Mouse (Mus musculus): ENCODE measurements around the gene Mmp8. TPM values are rescaled to one million over a fixed set of nuclear protein-coding genes. Genes with fewer than 3 reads are reported as not detected.

Gene Mmp8
- polyA plus RNA-seq, 1 experiment from 2014 or later: 0.77 TPM

DNA sequence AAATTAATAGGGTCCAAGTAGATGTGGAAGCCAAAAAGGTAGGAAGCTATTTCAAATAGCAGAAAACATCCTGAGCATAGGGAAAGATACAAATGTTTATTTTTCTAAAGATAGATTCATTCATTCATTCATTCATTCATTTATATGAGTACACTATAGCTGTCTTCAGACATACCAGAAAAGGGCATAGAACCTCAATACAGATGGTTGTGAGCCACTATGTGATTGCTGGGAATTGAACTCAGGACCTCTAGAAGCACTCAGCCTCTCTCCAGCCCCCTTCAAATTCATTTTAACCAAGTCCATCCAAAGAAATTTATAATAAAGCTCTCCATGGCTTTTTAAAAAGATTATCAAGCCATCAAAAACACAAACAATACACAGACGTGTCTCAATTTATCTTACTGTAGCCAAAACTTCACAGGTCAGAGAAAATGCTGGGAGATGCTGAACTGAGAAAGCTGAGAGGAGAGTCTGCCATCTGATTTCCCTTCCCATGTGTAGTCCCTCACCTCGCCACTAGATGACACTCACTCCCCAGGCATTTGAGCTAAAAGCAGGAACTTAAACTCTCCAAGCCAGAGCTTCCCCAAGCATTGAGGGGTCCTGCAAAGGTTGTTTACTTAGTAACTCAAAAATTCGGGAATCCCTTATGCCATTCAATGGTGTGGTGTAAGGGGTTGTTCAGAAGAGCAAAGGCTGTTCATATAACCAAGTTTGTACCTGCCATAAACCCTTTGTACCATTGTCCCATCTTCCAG is 44.9 kb downstream of the Mmp8 start:
- H3K9me3 ChIP-seq (replicated peaks): no peaks in the 10 kb centered on the region
- WGBS: 3% methylated on average over 3 of the region's 3 CpGs
- no peak overlapping the region for H3K4me2 ChIP-seq
- no peak for ATAC-seq (replicated peaks; ENCODE audit: insufficient number of reproducible peaks, insufficient read depth, low FRiP score, low read depth)
- H3K27ac ChIP-seq: no peak overlapping the region
- no peaks in the 10 kb centered on the region for H3K4me1 ChIP-seq (replicated peaks)
- H3K4me3 ChIP-seq: no peak overlapping the region
- no peaks in the 10 kb centered on the region for H3K36me3 ChIP-seq
- H3K9ac ChIP-seq: no peak overlapping the region
- H3K27me3 ChIP-seq: no peaks in the 10 kb centered on the region

DNA sequence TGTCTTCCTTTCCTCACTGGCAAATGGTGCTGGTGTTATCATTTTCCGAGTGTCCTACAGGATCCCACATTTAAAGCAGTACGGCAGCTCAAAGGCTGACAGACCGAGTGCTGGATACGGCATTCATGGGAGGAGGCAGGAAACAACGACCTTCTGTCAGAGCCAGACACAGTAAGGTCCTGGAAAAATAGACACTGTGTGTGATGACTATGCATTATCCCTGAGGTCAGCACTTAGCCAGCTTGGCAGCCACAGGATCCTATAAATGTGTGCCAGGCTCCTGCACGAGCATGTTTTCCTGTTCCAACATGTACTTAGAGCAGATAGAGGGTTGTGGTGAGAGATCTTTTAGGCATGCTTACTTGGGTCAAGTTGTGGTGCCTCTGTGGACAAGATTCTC is 45.7 kb downstream of the Mmp8 start:
- H3K27ac ChIP-seq: no peak overlapping the region
- ATAC-seq (replicated peaks; ENCODE audit: insufficient number of reproducible peaks, insufficient read depth, low FRiP score, low read depth): no peak
- H3K36me3 ChIP-seq: no peaks in the 10 kb centered on the region
- no peak overlapping the region for H3K9ac ChIP-seq
- no peaks in the 10 kb centered on the region for H3K9me3 ChIP-seq (replicated peaks)
- WGBS: 45% methylated on average over 6 of the region's 6 CpGs
- no peaks in the 10 kb centered on the region for H3K4me1 ChIP-seq (replicated peaks)
- no peak overlapping the region for H3K4me3 ChIP-seq
- no peaks in the 10 kb centered on the region for H3K27me3 ChIP-seq
- no peak overlapping the region for H3K4me2 ChIP-seq

DNA sequence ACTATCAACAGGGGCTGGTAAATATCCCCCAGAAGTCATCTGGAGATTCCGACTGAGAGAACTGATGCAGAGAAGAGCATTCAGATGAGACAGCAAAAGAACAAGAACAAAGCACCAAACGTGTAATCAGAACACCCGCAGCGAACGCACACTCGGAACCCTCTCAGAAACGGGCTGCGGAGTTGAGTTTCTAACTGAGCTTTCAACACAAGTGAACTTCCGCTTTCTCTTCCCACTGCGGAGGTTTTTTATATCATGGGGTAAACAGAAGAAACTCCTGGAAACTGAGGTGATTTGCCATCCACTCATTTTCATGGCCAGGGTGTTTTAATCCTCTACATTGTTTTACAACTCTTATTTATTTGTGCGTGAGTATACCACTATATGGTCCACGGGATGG is 47.4 kb downstream of the Mmp8 start:
- Histone ChIP-seq H3K27ac (no peak overlapping the region), H3K4me1 (replicated peaks) (no peaks in the 10 kb centered on the region), H3K27me3 (no peaks in the 10 kb centered on the region), H3K36me3 (no peaks in the 10 kb centered on the region), H3K4me3 (no peak overlapping the region), H3K9me3 (replicated peaks) (no peaks in the 10 kb centered on the region), H3K4me2 (no peak overlapping the region), H3K9ac (no peak overlapping the region)
- no peak for ATAC-seq (replicated peaks; ENCODE audit: insufficient number of reproducible peaks, insufficient read depth, low FRiP score, low read depth)
- WGBS: 83% methylated on average over 12 of the region's 12 CpGs

Other genes starting within 250 kb of the Mmp8 start
- gene Mmp12, start 214.1 kb upstream of the Mmp8 start, polyA plus RNA-seq (2015; fragmentation: Nextera tagmentation; extraction: Ambion mirVana): 1.6 and 6.4 TPM in 2 replicates
- gene Mmp1b, start 170.4 kb upstream of the Mmp8 start, polyA plus RNA-seq (2015; fragmentation: Nextera tagmentation; extraction: Ambion mirVana): not detected in 2 replicates
- not detected in 2 replicates for gene Mmp3, start 112.6 kb upstream of the Mmp8 start, polyA plus RNA-seq (2015; fragmentation: Nextera tagmentation; extraction: Ambion mirVana)
- gene Mmp10, start 56.1 kb upstream of the Mmp8 start, polyA plus RNA-seq (2015; fragmentation: Nextera tagmentation; extraction: Ambion mirVana): not detected in 2 replicates
- not detected in 2 replicates for gene Mmp27, start 12.9 kb downstream of the Mmp8 start, polyA plus RNA-seq (2015; fragmentation: Nextera tagmentation; extraction: Ambion mirVana)
- gene Mmp20, start 69.8 kb downstream of the Mmp8 start, polyA plus RNA-seq (2015; fragmentation: Nextera tagmentation; extraction: Ambion mirVana): not detected in 2 replicates
- not detected in 2 replicates for gene Mmp7, start 133.6 kb downstream of the Mmp8 start, polyA plus RNA-seq (2015; fragmentation: Nextera tagmentation; extraction: Ambion mirVana)
- gene Tmem123, start 205.6 kb downstream of the Mmp8 start, polyA plus RNA-seq (2015; fragmentation: Nextera tagmentation; extraction: Ambion mirVana): 84.6 and 88.9 TPM in 2 replicates

All from heart, embryonic 15.5 days (tissue).